Mouse (Mus musculus): ENCODE results near the gene Gsdmc4.
A peak's percentile ranks its signal among the peaks of the same experiment; 100 is the strongest.
"Not testable (repeated sequence)": the region's sequence is repeated elsewhere in the genome, so short reads cannot be mapped to it uniquely, and the experiment has no call there.

Gene Gsdmc4

DNA sequence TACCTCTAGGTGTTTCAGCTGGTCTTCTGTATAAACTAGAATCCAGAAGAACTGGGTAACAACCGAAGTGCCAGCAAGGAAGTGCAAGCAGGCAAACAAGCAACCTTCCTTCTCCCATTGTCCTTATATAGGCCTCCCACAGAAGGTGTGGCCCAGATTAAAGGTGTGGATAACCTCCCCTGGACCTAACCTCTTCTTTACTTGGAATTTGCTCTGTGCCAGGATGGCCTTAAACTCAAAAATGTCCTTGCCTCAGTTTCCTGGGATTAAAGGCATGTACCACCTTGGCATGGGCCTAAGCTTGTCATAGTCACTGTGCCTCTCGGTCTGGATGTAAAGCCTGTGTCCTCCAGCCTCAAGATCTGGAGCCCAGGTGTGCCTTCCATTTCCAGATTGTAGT is at the start of gene Gsdmc4:
Gsdmc4 (minus strand) TSS at position 101 of the 400 bp plus-strand sequence.
- not testable (repeated sequence) for DNase-seq (ENCODE audit: low spot score)

DNA sequence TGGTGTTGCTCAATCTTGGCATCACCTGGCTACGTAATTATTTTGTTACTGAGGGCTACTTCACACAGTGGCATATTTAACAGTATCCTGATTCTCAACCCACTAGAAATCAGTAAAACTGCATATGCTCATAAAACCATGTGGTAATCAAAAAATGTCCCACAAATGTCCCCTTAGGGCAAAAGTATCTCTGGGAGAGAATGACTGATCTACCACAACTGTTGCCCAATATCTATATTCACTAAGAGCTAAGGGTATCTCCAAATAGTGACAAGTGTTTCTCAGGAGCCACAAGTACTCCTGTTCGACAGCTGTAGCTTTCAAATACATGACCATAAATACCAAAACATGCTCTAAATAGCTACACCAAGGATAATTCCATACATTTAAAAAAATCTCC is 48.4 kb upstream of the Gsdmc4 start:
- DNase-seq (ENCODE audit: low spot score): no peak

DNA sequence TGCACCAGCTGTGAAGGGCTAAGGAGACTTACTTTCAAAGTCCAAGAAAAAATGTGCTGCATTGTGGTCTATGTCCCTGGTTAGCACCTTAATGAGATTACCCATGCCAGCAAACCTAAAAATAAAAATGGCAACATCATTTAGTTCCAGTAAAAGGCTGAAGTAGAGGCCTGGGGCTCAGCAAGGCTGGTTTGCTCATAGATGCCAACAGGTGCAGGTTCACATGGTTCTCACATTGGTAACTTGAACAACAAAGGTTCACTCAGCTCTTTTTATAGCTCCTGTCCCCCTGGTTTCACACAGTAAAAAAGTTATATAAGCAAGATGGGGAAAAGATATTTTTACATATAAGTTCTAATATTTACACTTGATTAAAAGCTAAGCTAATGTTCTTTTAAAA is 45.5 kb upstream of the Gsdmc4 start:
- no peak for DNase-seq (ENCODE audit: low spot score)

DNA sequence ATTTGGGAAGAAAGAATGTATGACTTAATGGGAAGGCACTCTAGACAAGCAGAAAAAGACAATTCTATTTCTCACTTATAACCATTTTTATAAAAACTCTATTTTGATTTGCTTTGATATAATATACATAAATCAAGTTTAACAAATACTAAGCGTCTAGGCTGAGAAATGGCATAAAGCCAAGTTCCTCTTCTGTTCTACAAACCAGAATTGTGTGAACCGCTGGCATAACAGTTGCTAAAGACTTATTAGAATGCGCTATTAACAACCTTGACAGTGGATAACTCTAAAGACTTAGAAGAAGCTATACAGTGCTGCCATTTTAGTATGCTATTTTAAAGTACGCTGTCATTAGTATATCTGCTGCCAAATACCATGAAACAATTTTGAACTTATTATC is 41.2 kb upstream of the Gsdmc4 start:
- no peak for DNase-seq (ENCODE audit: low spot score)

DNA sequence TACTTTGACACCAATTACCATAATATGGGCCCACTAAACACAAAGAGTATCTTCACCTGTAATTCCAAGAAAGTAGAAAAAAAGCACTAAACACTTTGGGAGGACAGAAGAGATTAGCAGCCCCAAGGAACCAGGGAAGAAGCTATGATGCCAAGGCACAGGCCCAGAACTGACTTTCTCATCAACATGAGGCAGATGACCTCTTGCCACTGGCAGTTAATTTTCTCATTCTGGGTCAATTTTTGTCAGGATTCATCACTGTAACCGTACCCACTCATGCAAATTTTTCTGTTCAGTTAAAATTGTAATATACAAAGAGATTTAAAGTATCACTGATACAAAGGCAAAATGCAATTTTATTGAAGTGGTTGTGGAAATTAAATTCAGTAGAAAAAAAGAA is 29.1 kb upstream of the Gsdmc4 start:
- no peak for DNase-seq (ENCODE audit: low spot score)

DNA sequence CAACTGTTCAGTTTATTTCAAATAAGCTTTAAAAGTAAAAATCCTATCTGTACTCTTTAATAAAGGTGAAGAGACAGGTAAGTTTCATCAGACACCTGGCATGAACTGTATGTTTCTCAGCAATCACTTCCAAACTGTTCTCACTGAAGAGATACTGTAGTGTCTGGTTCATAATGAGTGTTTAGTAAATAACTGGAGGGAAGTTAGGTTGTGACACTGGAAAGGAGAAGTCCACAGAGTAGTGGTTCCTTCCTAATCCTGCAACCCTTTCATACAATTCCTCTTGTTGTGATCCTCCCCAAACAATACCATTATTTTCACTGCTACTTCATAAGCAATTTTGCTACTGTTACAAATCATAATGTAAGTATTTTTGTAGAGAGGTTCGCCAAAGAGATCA is 20.6 kb upstream of the Gsdmc4 start:
- no peak for DNase-seq (ENCODE audit: low spot score)

DNA sequence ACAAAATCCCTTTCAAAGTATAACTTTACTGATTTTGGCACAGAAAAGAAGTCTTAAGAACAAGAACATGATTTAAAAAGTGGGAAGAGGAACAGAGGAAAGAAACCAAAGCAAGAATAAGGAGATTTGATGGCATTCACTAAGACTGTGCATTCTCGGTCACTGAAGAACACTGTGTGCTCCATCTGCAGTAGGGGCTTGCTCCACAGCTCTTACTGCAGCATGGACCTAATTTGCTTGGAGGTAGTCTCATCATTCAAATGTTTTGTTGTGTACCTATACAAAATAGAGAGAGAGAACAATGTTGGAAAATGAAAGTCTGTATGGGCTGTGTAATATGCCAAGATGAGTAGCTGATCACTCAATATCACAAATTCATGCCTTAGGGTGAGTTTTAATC is 19.3 kb upstream of the Gsdmc4 start:
- no peak for DNase-seq (ENCODE audit: low spot score)

DNA sequence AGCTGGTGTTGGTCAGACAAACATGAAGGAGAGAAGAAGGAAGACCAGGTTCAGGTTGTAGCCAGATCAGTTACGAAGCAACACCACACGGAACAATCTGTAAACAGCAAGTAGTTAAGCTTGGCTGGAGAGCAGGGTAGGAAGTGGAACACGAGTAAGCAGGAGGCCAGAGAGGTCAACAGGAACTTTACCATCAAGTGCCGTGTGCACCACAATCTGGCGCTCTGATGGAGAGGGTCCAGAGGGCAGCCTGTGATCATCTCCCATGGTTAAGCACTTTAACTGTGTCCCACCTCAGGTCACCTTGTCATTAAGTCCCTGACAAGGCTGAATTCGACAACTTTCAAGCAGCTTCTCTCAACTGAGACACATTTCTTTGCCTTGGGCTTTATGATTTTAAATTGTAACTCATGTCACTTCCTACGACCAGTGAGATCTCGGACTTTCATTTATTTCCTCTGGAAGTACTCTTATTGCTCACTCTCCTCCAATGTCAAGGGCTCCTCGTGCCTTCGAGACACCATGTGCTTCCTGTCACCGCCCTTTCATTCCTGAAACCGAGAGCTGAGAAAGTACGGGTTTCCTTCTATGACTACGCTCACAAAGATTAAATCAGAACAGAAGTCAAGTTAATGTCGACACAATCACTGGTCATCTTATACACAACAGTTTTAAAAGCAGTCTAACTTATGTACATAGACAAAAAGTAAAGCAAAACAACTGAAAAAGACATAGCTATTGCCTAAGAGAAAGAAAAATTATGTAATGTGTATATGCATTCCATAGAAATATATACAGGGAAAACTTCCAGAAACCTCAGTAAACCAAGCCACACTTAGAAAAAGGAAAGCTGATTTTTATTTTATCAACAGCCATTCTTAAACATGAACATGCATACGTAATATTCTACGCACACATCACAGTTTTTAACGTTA is 18.3 kb upstream of the Gsdmc4 start:
- no peak for DNase-seq (ENCODE audit: low spot score)

DNA sequence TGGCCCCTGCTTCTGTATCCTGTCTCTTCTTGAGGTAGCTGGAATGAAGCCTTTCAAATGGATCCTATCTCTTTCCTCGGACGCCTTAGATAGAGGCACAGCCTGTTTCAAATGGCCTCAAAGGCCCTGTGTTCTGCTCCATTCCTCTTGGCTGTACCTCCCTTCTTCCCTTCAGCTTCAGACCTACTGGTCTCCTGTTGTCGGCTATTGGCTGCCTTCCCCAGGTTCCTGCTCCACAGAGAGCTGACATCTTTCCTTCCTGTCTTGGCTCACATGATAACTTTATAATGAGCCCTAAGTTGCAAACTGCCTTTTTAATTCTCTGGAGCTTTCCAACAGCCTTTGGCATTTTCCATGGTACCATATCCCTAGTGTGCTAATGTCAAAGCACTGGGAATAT is 14.1 kb upstream of the Gsdmc4 start:
- no peak for DNase-seq (ENCODE audit: low spot score)

DNA sequence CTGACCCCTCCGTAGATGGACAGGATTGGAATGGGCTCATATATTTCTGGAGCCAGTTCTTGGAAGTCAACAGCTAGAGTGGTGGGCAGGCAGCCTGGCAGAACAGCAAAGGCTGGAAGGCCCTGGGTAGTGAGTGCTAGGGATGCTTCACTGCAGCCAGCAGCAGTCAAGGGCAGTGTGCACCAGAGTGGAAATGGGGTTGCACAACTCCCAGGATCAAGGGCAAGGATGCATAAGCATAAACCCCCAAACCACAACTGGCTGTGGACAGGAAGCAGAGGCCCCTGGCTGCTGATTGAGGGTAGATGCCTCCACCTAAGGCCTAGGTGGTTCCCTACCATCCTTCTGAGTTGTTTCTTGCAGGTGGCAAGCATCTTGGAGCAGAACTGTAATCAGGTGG is 12.4 kb upstream of the Gsdmc4 start:
- DNase-seq (ENCODE audit: low spot score): no peak

DNA sequence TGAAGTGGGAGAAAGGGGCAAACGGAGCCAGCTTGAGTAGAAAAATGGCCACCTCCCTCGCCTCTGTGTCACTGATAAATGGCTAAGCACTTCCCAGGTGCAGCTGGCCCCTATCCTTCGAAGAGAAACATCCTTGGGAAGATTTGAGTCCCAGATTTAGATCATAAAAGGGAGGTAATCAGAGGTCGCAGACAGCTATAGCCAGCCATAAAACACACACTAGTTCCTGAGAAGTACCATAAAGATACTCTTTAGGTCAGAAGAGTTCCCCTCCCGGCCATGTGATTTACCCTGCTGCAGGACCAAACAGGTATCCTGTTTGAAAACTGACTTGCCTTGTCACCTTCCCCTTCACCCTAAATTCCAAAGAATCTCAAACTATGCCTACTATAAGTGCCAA is 9.5 kb upstream of the Gsdmc4 start:
- not testable (repeated sequence) for DNase-seq (ENCODE audit: low spot score)

DNA sequence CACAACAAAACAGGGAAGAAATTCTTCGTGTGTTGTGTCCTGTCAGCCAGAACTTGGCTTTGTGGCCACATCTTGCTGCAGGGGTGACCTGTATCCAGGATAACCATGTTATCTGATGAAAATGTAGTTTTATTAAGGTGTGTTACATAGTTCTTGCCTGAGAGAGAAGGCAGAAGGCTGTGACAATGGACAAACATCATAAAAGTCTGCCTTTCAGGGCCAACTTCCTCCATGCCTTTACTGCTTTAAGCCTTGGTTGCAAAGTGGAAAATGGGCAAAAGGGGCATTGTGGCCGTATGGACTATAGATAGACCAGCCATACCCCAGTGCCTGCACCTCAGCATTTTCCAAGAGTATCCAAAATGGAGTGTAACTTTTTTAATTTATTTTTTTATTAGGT is 7.6 kb upstream of the Gsdmc4 start:
- DNase-seq (ENCODE audit: low spot score): not testable (repeated sequence)

DNA sequence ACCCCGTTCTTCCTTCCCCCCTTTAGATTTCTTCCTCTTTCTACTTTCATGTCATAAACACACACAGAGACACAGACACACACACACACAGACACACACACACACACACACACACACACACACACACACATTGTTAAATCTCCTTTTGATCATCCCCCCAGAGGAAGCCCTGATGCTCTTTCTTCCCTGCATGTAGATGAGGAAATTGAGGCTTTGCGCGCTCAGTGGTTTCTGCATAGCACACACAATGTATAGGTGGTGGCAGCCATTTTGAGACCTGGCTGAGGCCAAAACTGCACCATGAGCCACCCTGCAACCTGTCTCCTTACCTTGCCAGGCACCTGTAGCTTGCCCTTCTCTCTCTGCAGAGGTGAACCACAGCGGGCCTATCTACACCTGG is 4.5 kb upstream of the Gsdmc4 start:
- DNase-seq (ENCODE audit: low spot score): not testable (repeated sequence)

DNA sequence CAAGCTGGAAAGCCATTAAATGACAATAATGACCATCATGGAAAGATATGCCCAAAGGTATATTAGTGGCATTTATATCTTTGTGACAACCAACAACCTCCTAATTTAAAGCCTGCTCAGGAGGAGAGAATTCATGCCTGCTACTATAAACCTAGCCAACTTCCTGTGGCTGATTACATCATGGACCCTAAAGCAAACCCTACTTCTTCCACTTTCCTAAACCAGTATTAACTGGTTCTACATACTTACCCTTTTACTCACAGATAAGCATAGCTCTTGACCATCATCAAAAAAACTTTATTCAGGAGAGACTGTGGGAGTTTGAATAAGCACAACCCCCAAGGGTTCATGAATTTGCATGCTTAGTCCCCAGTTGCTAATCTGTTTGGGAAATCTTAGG is 2.2 kb downstream of the Gsdmc4 start:
- not testable (repeated sequence) for DNase-seq (ENCODE audit: low spot score)

DNA sequence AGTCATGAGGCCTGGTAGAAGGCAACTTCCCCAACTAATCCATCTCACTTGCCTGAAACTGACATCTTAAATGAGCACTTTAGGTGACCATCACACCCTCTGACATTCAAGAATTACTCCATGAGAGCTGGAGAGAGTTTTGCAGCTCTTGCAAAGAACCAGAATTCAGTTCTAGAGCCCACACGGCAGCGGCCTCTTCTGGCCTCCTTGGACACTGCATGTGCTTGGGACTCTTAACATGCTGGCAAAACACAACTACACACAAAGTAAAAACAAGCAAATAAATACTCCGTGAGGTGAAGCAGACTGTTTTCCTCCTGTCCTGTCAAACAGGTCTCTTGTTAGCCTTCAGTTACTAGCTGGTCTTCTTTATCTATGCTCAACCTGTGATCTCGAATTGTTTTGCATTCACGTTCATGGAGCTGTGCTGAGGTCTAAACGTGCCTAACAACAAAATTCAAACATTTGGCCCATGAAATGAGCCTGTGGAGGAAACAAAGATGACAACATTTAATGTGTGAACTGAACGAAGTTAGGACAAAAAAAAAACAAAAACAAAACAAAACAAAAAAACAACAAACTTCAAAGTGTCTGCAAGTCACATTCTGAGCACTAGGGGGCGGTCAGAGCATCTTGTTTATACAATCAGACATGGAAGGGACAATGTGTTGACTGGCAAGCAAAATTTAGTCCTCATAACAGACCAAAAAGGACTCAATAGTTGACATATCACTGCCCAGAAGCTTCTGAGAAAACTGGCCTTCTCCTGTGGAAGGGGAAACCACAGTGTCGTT is 16.3 kb downstream of the Gsdmc4 start:
- DNase-seq (ENCODE audit: low spot score): peak; percentile 8

DNA sequence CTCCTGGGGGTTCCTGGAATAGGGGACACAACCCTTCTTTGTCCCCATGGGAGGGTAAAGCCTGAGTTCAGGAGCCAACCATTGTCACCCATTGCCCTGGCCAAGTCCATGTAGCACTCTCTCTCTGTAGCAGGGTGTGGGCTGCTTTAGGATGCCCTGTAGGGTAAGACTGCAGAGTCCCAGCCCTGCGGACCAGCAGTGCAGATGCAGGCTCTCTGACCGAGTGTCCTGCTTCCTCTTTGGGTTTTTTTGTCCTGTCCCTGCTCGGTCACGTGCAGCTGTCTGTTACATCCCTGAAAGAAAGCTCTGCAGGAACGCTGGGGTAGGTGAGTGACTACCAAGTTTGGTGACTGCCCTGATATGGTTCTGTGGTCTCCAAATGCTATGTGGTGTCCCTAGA is 23.7 kb downstream of the Gsdmc4 start:
- not testable (repeated sequence) for DNase-seq (ENCODE audit: low spot score)

DNA sequence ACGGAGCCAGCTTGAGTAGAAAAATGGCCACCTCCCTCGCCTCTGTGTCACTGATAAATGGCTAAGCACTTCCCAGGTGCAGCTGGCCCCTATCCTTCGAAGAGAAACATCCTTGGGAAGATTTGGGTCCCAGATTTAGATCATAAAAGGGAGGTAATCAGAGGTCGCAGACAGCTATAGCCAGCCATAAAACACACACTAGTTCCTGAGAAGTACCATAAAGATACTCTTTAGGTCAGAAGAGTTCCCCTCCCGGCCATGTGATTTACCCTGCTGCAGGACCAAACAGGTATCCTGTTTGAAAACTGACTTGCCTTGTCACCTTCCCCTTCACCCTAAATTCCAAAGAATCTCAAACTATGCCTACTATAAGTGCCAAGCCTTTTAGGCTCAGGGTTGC is 24.1 kb downstream of the Gsdmc4 start:
- not testable (repeated sequence) for DNase-seq (ENCODE audit: low spot score)

DNA sequence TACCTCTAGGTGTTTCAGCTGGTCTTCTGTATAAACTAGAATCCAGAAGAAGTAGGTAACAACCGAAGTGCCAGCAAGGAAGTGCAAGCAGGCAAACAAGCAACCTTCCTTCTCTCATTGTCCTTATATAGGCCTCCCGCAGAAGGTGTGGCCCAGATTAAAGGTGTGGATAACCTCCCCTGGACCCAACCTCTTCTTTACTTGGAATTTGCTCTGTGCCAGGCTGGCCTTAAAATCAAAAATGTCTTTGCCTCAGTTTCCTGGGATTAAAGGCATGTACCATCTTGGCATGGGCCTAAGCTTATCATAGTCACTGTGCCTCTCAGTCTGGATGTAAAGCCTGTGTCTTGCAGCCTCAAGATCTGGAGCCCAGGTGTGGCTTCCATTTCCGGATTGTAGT is 33.6 kb downstream of the Gsdmc4 start, which contains the start of gene Gsdmc3:
Gsdmc3 (minus strand) TSS at position 101 of the 400 bp plus-strand sequence.
- DNase-seq (ENCODE audit: low spot score): not testable (repeated sequence)

DNA sequence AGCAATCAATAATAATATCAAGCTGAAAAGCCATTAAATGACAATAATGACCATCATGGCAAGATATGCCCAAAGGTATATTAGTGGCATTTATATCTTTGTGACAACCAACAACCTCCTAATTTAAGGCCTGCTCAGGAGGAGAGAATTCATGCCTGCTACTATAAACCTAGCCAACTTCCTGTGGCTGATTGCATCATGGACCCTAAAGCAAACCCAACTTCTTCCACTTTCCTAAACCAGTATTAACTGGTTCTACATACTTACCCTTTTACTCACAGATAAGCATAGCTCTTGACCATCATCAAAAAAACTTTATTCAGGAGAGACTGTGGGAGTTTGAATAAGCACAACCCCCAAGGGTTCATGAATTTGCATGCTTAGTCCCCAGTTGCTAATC is 35.9 kb downstream of the Gsdmc4 start:
- not testable (repeated sequence) for DNase-seq (ENCODE audit: low spot score)

DNA sequence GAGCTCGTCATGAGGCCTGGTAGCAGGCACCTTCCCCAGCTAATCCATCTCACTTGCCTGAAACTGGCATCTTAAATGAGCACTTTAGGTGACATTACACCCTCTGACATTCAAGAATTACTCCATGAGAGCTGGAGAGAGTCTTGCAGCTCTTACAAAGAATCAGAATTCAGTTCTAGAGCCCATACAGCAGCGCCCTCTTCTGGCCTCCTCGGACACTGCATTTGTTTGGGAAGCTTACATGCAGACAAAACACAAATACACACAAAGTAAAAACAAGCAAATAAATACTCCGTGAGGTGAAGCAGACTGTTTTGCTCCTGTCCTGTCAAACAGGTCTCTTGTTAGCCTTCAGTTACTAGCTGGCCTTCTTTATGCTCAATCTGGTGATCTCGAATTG is 50.1 kb downstream of the Gsdmc4 start:
- not testable (repeated sequence) for DNase-seq (ENCODE audit: low spot score)
